Mouse (Mus musculus): ENCODE results near the gene Mnd1. TPM values are rescaled to one million over a fixed set of nuclear protein-coding genes. Genes with fewer than 3 reads are reported as not detected.

Mnd1 gene
- polyA plus RNA-seq, 1 experiment from 2014 or later: 14.2 TPM

DNA sequence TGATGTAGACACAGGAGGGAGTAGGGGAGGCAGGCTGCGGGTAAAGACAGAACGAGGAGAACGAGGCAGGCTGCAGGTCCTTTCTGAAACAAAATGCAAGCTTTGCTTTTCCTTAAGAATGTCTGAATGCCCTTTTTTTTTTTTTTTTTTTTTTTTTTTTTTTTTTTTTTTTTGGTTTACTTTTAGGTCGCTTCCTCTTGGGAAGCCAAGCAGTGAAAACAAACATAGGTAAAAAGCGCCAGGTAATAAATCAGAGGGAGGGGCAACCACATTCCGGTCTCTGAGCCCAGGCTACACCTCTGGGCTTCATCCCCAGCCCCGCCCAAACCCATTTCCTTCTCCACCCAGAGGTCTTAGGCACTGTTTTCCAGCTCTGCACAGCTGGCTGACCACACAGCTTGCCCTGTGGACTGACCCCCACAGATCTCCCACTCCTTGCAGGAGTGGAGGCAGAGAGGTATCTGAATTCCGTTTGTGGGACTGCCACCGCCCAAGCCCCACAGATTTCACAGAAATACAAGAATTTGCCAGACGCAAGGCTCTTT lies 34.1 kb upstream of the Mnd1 start:
- peak overlapping the region; percentile 29 for H3K4me3 ChIP-seq (ENCODE audit: low read depth, low read length)

DNA sequence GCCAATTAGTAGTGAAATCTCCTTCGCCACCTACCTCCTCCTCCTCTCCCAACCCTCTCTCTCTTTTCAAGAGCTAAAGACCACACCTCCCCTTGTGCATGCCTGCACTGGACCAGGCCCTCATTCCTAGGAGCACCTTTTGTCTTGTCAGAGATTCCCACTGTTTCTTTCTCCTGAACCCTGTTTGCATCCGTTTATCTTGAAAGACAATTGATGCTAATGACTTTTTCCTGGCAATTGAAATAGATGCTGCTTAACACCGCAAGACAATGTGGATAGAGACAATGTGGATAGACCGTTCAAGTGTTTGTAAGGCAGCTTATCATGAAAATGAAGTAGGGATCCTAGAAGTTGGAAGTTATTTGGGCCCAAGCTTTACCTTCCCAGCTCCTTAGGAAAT lies 26.1 kb upstream of the Mnd1 start:
- Histone ChIP-seq H3K4me1 (replicated peaks; ENCODE audit: control insufficient read depth, insufficient read depth, low read length) (no peaks in the 10 kb centered on the region), H3K36me3 (ENCODE audit: control insufficient read depth, insufficient read depth, low read length) (no peaks in the 10 kb centered on the region), H3K4me2 (no peak overlapping the region), H3K9me3 (ENCODE audit: control insufficient read depth, low read length) (no peaks in the 10 kb centered on the region), H3K4me3 (ENCODE audit: low read depth, low read length) (no peak overlapping the region), H3K27me3 (replicated peaks; ENCODE audit: control insufficient read depth, insufficient read depth, low read length) (no peaks in the 10 kb centered on the region; the same call in 1 of the 2 replicates), H3K9ac (ENCODE audit: low read depth, low read length) (no peak overlapping the region), H3K27ac (ENCODE audit: low read depth, low read length) (no peak overlapping the region)
- 58% methylated on average over 4 of the region's 4 CpGs for WGBS
- DNase-seq (ENCODE audit: low spot score): no peak
- ATAC-seq (replicated peaks; ENCODE audit: low FRiP score): no peak

More for the DNA sequence above, 34.1 kb upstream of the Mnd1 start:
- Histone ChIP-seq H3K27me3 (replicated peaks; ENCODE audit: control insufficient read depth, insufficient read depth, low read length) (peaks cover 39% of the 10 kb centered on the region), H3K4me1 (replicated peaks; ENCODE audit: control insufficient read depth, insufficient read depth, low read length) (peaks cover 5% of the 10 kb centered on the region; the same call in 1 of the 2 replicates), H3K36me3 (ENCODE audit: control insufficient read depth, insufficient read depth, low read length) (no peaks in the 10 kb centered on the region), H3K4me2 (peak overlapping the region; percentile 56), H3K9ac (ENCODE audit: low read depth, low read length) (no peak overlapping the region), H3K9me3 (ENCODE audit: control insufficient read depth, low read length) (no peaks in the 10 kb centered on the region), H3K27ac (ENCODE audit: low read depth, low read length) (no peak overlapping the region)
- 23% methylated on average over 10 of the region's 10 CpGs for WGBS
- ATAC-seq (replicated peaks; ENCODE audit: low FRiP score) (no peak), DNase-seq (ENCODE audit: low spot score) (no peak)

DNA sequence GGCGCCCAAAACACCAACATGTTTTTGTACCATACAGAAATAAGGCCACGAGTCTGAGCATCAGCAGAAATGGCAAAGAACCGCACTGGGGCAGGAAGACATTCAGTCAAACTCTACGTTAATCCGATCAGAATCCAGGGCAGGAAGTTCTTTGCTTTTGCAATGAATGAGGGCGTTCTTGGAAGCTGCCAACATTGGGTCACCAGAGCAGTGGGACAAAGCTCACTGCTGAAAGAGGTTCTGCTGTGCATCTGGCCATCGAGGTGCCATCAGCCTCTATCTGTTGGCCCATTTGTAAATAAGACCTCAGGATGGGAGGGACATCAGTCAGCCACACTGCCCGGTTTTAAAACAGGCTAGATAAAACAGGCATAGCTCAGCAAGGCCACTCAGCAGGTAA lies 25.5 kb upstream of the Mnd1 start:
- no peak overlapping the region for H3K4me3 ChIP-seq (ENCODE audit: low read depth, low read length)
- H3K9ac ChIP-seq (ENCODE audit: low read depth, low read length): no peak overlapping the region
- 49% methylated on average over 8 of the region's 8 CpGs for WGBS
- no peaks in the 10 kb centered on the region for H3K36me3 ChIP-seq (ENCODE audit: control insufficient read depth, insufficient read depth, low read length)
- no peaks in the 10 kb centered on the region for H3K4me1 ChIP-seq (replicated peaks; ENCODE audit: control insufficient read depth, insufficient read depth, low read length)
- H3K9me3 ChIP-seq (ENCODE audit: control insufficient read depth, low read length): no peaks in the 10 kb centered on the region
- no peak overlapping the region for H3K4me2 ChIP-seq
- H3K27me3 ChIP-seq (replicated peaks; ENCODE audit: control insufficient read depth, insufficient read depth, low read length): no peaks in the 10 kb centered on the region; the same call in 1 of the 2 replicates
- ATAC-seq (replicated peaks; ENCODE audit: low FRiP score) (no peak), DNase-seq (ENCODE audit: low spot score) (no peak)
- H3K27ac ChIP-seq (ENCODE audit: low read depth, low read length): no peak overlapping the region

DNA sequence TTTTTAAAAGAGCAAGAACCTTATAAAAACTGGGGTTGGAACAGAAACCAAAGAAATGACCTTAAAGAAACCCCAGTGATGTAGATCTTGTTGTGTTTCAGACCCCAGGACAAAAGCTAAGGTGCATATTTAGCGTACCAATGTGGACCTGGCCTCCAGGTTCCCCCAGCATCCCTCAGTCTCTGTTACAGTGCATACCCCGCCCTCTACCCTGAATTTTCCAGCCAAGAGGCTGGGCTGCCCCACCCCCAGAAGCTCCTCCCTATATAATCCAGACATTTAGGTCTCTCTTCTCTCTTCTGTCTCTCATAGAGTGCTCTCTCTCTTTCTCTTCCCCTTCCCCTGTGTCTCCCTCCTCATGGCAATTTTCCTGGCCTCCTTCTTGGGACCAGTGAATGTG lies 24.7 kb upstream of the Mnd1 start:
- no peaks in the 10 kb centered on the region for H3K4me1 ChIP-seq (replicated peaks; ENCODE audit: control insufficient read depth, insufficient read depth, low read length)
- 84% methylated on average over 2 of the region's 2 CpGs for WGBS
- no peak for DNase-seq (ENCODE audit: low spot score)

DNA sequence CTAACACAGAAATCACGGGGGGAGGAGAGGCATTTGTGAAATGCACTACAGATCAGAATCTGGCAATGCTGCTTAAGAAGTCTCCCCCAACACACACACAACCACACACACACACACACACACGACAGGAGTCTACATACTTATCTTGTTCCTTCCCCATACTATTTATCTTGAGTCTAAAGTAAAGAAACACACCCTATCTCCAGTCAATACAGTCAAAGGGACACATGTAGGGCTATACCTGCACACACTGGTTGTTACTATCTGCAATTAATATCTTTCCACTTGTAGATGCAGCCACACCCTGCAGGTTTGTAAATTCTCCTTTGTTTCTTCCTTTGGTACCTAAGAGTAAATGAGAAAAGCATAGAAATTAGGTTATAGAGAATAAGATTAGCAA lies 22.2 kb upstream of the Mnd1 start:
- ATAC-seq (replicated peaks; ENCODE audit: low FRiP score) (no peak), DNase-seq (ENCODE audit: low spot score) (no peak)
- no peaks in the 10 kb centered on the region for H3K4me1 ChIP-seq (replicated peaks; ENCODE audit: control insufficient read depth, insufficient read depth, low read length)
- no peaks in the 10 kb centered on the region for H3K9me3 ChIP-seq (ENCODE audit: control insufficient read depth, low read length)
- no peak overlapping the region for H3K27ac ChIP-seq (ENCODE audit: low read depth, low read length)
- no peaks in the 10 kb centered on the region for H3K36me3 ChIP-seq (ENCODE audit: control insufficient read depth, insufficient read depth, low read length)
- no peaks in the 10 kb centered on the region; the same call in 1 of the 2 replicates for H3K27me3 ChIP-seq (replicated peaks; ENCODE audit: control insufficient read depth, insufficient read depth, low read length)
- no peak overlapping the region for H3K9ac ChIP-seq (ENCODE audit: low read depth, low read length)
- no peak overlapping the region for H3K4me3 ChIP-seq (ENCODE audit: low read depth, low read length)
- 61% methylated on average over 2 of the region's 2 CpGs for WGBS
- no peak overlapping the region for H3K4me2 ChIP-seq

More for the DNA sequence above, 24.7 kb upstream of the Mnd1 start:
- no peaks in the 10 kb centered on the region for H3K9me3 ChIP-seq (ENCODE audit: control insufficient read depth, low read length)
- H3K4me3 ChIP-seq (ENCODE audit: low read depth, low read length): no peak overlapping the region
- no peak overlapping the region for H3K27ac ChIP-seq (ENCODE audit: low read depth, low read length)
- H3K9ac ChIP-seq (ENCODE audit: low read depth, low read length): no peak overlapping the region
- ATAC-seq (replicated peaks; ENCODE audit: low FRiP score): no peak
- no peaks in the 10 kb centered on the region; the same call in 1 of the 2 replicates for H3K27me3 ChIP-seq (replicated peaks; ENCODE audit: control insufficient read depth, insufficient read depth, low read length)
- H3K4me2 ChIP-seq: no peak overlapping the region
- no peaks in the 10 kb centered on the region for H3K36me3 ChIP-seq (ENCODE audit: control insufficient read depth, insufficient read depth, low read length)

DNA sequence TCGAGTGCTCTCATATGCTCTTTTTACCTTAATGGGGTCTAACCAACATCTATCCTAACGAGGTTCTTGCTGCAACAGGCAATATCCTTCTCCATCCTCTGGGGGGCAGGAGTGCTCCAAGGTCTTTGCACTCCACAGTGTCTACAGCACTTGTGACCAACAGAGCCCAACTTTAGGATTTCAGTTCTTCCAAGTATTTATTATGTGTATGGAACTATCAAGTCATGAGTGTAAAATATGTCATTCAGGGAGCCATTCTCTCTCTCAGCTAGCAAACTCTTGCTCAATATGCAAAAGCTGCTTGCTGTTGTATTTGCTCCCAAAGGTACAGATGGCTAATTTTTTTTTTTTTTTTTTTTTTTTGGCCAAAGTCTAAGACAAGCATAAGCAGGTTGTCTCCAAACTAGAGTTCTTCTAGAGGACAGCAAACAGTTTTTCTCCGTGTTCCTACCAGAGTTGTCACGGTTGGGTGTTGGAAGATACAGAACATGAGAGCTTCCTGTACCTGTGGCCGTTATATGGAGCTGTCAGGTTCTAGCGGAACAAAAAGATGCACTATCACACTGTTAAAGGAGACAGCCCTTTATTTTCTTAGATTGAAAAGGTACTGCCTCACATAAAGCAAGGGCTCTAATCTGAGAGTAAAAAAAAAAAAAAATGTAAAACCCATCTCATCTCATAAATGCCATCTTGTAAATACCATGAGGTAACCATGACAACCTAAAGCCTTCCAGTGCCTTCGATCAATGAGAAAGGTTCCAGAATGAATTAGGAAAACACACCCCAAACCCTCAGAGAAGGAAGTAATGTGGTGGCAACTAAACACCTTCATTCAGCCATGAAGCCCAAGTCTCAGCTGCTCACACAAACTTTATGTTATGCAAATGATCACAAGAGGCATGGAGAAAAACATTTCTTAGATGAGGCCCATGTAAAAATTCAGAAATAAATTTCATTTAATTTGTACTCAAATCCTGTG lies 20.0 kb upstream of the Mnd1 start:
- Histone ChIP-seq H3K27me3 (replicated peaks; ENCODE audit: control insufficient read depth, insufficient read depth, low read length) (no peaks in the 10 kb centered on the region), H3K4me2 (no peak overlapping the region), H3K9ac (ENCODE audit: low read depth, low read length) (no peak overlapping the region), H3K36me3 (ENCODE audit: control insufficient read depth, insufficient read depth, low read length) (no peaks in the 10 kb centered on the region), H3K4me1 (replicated peaks; ENCODE audit: control insufficient read depth, insufficient read depth, low read length) (no peaks in the 10 kb centered on the region), H3K27ac (ENCODE audit: low read depth, low read length) (no peak overlapping the region), H3K4me3 (ENCODE audit: low read depth, low read length) (no peak overlapping the region), H3K9me3 (ENCODE audit: control insufficient read depth, low read length) (no peaks in the 10 kb centered on the region)
- WGBS: 57% methylated on average over 7 of the region's 7 CpGs
- ATAC-seq (replicated peaks; ENCODE audit: low FRiP score) (0 out of 2 replicates have a peak, but pooled peaks have one; percentile 51), DNase-seq (ENCODE audit: low spot score) (peak; percentile 56)

DNA sequence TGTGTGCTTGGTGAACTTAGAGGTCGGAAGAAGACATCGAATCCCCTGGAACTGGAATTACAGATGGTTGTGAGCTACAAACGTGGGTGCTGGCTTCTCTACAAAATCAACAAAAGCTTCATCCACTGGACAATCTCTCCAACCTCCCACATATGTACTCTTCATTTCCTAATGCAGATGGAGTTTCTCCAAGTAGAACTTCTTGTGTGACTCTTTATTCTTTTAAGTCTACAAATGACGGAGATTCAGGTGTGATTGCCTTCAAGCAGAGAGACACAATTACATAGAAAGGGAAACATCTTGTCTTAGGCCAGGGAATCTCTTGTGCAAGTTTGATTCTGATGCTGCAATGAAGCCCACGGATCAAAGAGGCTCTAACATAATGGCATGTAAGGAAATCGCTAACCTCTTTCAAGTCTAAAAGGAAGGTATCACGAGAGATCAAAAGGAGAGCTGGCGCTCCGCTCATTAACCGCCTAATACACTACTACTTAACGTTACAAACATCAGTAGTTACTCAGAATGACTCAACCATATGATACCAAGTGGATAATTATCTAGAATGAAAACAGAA lies 18.1 kb upstream of the Mnd1 start, which contains the start of gene Gm6525:
Gm6525 (plus strand) TSS at position 524 of the 574 bp plus-strand sequence.
- no peak within 1 kb of the TSS for H3K4me3 ChIP-seq (ENCODE audit: low read depth, low read length)
- no peak for ATAC-seq (replicated peaks; ENCODE audit: low FRiP score)
- H3K27ac ChIP-seq (ENCODE audit: low read depth, low read length): no peak within 1 kb of the TSS
- H3K27me3 ChIP-seq (replicated peaks; ENCODE audit: control insufficient read depth, insufficient read depth, low read length): no peaks in the 10 kb centered on the region
- no peaks in the 10 kb centered on the region for H3K4me1 ChIP-seq (replicated peaks; ENCODE audit: control insufficient read depth, insufficient read depth, low read length)
- no peaks in the 10 kb centered on the region for H3K9me3 ChIP-seq (ENCODE audit: control insufficient read depth, low read length)
- no peak for DNase-seq (ENCODE audit: low spot score)
- WGBS: 81% methylated on average over 11 of the region's 11 CpGs
- no peak within 1 kb of the TSS for H3K4me2 ChIP-seq
- H3K36me3 ChIP-seq (ENCODE audit: control insufficient read depth, insufficient read depth, low read length): no peaks in the 10 kb centered on the region
- no peak within 1 kb of the TSS for H3K9ac ChIP-seq (ENCODE audit: low read depth, low read length)

DNA sequence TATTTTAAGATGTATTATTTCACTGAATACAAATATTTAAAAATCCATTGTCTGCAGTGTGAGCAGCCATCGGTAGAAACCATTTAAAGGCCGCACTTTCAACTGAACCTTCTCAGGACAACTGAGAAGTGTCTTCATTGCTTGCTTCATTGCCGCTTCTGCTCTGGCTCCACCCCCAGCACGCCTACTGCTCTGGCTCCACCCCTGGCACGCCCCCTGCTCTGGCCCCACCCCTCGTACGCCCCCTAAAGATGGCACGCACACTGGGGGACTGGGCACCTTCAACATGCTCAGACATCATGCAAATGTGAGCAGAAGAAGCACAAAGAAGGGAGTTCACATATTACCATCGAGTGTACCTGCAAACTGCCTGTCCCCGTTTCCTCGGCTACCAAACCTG lies 16.8 kb upstream of the Mnd1 start:
- WGBS: 33% methylated on average over 11 of the region's 11 CpGs
- DNase-seq (ENCODE audit: low spot score): no peak
- H3K4me1 ChIP-seq (replicated peaks; ENCODE audit: control insufficient read depth, insufficient read depth, low read length): no peaks in the 10 kb centered on the region
- no peaks in the 10 kb centered on the region for H3K9me3 ChIP-seq (ENCODE audit: control insufficient read depth, low read length)
- peak overlapping the region; percentile 1; the same call in 1 of the 2 replicates for H3K4me2 ChIP-seq
- H3K27me3 ChIP-seq (replicated peaks; ENCODE audit: control insufficient read depth, insufficient read depth, low read length): no peaks in the 10 kb centered on the region
- no peak for ATAC-seq (replicated peaks; ENCODE audit: low FRiP score)
- no peak overlapping the region for H3K9ac ChIP-seq (ENCODE audit: low read depth, low read length)
- no peaks in the 10 kb centered on the region for H3K36me3 ChIP-seq (ENCODE audit: control insufficient read depth, insufficient read depth, low read length)
- no peak overlapping the region for H3K27ac ChIP-seq (ENCODE audit: low read depth, low read length)
- no peak overlapping the region for H3K4me3 ChIP-seq (ENCODE audit: low read depth, low read length)
